Mouse (Mus musculus) megakaryocyte, embryonic 14.5 days (primary cell): Measurements from ENCODE around the gene Tmco1. TPM values are rescaled to one million over a fixed set of nuclear protein-coding genes. Genes with fewer than 3 reads are reported as not detected.

ENCODE experiments used
- H3K27me3 ChIP-seq: replicated peaks from 2 replicates; pipeline ENCODE3; 2012; ENCODE audit warnings: inconsistent platforms
- H3K36me3 ChIP-seq: replicated peaks from 2 replicates; pipeline ENCODE3; 2012; ENCODE audit warnings: low read length, inconsistent platforms, mixed read lengths
- H3K4me1 ChIP-seq: 2 replicates; pipeline ENCODE4 v1.6.1; 2012; ENCODE audit warnings: inconsistent platforms
- H3K4me3 ChIP-seq: replicated peaks from 2 replicates; pipeline ENCODE3; 2012; ENCODE audit warnings: moderate library complexity, mild to moderate bottlenecking, inconsistent platforms
- H3K9me3 ChIP-seq: 2 replicates; pipeline ENCODE4 v1.6.1; 2012; ENCODE audit warnings: inconsistent platforms
- FLI1 ChIP-seq: IDR thresholded peaks from 2 replicates; pipeline ENCODE4 v1.6.1; 2012; ENCODE audit warnings: low read length, inconsistent platforms, mixed read lengths
- GATA1 ChIP-seq: IDR thresholded peaks from 3 replicates; pipeline ENCODE4 v1.6.1; 2012; ENCODE audit warnings: mixed read lengths, low read length, inconsistent platforms, borderline replicate concordance
- polyA plus RNA-seq: library from polyadenylated mRNA; stranded (reverse); fragments of >175 nt; gene quantifications from 2 replicates; pipeline ENCODE4 v1.2.3, GENCODE M21; 2012; ENCODE audit warnings: low replicate concordance; ENCODE audit not compliant: insufficient read depth

Tmco1 gene
- polyA plus RNA-seq, 1 experiment, result 56.2 TPM

DNA sequence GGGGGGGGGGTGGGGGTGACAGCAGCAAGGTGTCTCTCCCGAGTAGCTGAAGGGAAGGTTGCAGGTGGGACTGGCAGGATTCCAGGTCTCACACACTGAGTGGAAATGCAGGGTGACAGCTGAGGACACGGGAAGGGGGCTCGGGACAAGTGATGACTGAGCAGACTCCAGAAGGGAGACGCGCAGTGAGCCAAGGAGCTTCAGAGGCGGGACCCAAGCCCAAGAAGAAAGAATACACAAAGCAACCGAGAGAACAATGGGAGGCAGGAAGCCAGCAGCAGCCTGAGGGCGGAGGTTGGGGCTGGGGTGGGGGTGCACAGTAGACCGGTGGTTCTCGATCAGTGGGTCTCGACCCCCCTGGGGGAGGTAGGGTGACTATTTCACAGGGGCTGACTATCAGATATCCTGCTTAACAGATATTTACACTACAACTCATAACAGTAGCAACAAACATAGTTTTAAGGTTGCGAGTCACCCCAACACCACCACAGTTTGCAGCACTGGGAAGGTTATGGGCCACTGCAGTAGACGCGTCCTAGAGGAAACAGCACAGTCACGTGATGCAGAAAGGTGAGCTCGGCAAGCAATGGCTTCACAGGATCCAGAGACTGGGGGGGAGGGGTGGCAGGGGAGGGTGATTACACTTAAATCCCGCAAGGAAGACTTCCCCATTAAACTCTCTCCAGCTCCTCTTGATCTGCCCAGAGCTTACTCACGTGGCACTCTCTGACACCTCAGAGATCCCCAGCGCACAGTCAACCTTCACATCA, 37.7 kb upstream of the Tmco1 start:
- peak overlapping the region; percentile 89 for H3K4me3 ChIP-seq
- H3K9me3 ChIP-seq, result no peaks in the 10 kb centered on the region
- TF ChIP-seq FLI1 (no peak), GATA1 (no peak)
- peaks cover 100% of the 10 kb centered on the region for H3K4me1 ChIP-seq
- H3K27me3 ChIP-seq, result no peaks in the 10 kb centered on the region
- H3K36me3 ChIP-seq, result peaks cover 29% of the 10 kb centered on the region

DNA sequence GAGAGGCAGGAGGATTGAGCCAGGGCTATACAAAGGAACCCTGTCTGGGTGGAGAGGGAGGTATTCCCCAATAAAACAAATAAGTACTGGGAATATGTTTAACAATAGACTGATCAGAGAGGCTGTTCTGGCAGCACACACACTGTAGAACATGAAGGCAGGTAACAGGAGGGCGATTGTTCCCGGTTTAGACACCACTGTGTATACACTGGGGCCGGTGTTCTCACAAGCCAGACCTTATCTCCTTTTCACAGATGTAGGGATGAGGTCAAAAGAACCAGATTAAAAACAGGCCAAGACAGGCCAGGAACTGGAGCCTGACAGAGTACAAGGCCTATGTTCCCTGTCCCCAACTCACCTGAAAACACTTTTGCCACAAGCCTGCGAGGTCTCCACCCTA, 36.9 kb upstream of the Tmco1 start:
- TF ChIP-seq FLI1 (no peak), GATA1 (no peak)
- H3K27me3 ChIP-seq, result no peaks in the 10 kb centered on the region
- H3K9me3 ChIP-seq, result no peaks in the 10 kb centered on the region
- H3K4me3 ChIP-seq, result peak overlapping the region; percentile 89
- H3K36me3 ChIP-seq, result peaks cover 24% of the 10 kb centered on the region
- peaks cover 97% of the 10 kb centered on the region for H3K4me1 ChIP-seq

DNA sequence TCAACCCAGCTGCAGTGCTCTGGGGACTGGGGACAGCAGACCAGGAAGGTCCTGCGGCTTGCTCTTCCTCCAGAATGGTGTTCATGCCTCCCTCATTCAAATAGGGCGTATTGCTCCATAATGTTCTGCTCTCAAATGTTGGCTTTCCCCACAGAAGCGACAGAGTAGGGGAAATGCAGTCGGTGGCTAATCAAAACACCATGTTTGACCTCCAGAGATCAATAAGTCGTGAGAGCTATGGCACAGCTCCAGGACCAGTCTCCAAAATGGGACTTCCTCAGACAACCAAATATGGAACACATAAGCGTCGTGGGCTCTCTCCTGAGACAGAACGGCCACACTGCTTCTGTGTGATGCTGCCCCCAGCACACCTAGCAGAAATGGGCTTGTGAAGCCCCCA, 36.3 kb upstream of the Tmco1 start:
- H3K27me3 ChIP-seq, result no peaks in the 10 kb centered on the region
- peaks cover 97% of the 10 kb centered on the region for H3K4me1 ChIP-seq
- H3K9me3 ChIP-seq, result no peaks in the 10 kb centered on the region
- TF ChIP-seq FLI1 (no peak), GATA1 (no peak)
- peaks cover 24% of the 10 kb centered on the region for H3K36me3 ChIP-seq
- peak overlapping the region; percentile 77 for H3K4me3 ChIP-seq

DNA sequence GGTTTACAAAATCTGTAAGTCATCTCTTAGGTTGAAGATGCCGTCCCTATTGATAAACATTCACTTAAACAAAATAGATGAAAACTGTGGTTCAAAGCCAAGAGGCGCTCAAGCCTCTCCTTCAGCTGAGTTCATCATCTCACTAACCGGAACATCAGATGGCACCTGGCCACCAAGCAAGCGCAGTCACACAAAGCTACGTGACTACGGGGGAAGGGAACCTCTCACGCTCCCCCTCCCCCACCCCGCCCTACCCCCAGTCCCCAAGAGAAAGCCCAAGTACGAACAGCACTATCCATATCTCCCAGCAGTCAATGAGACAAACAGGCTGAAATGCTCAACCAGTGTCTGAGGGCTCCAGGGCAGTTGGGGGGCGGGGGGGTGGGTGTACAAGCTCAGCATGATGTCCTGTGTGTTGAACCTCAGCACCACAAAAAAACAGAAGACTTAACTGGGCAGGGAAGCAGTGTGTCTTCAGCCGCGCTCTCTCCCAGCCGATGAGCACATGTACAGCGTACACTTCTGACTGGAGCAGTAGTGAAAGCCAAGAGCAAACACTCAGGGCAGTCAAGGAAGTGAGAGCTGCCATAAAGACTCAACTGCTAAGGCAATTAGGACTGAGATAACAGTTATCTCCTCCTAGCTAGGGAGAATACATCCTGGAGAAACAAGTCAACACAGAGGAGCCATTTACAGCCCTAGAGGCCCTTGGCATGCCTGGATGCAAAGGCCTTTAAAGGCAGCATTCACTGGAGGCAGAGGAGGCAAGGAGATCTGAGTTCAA, 34.6 kb upstream of the Tmco1 start:
- Histone ChIP-seq H3K4me1 (peaks cover 90% of the 10 kb centered on the region), H3K27me3 (no peaks in the 10 kb centered on the region), H3K9me3 (no peaks in the 10 kb centered on the region), H3K36me3 (peaks cover 22% of the 10 kb centered on the region), H3K4me3 (peak overlapping the region; percentile 84)
- no peak for TF ChIP-seq FLI1
- no peak; the same call in 2 of the 3 replicates for TF ChIP-seq GATA1

DNA sequence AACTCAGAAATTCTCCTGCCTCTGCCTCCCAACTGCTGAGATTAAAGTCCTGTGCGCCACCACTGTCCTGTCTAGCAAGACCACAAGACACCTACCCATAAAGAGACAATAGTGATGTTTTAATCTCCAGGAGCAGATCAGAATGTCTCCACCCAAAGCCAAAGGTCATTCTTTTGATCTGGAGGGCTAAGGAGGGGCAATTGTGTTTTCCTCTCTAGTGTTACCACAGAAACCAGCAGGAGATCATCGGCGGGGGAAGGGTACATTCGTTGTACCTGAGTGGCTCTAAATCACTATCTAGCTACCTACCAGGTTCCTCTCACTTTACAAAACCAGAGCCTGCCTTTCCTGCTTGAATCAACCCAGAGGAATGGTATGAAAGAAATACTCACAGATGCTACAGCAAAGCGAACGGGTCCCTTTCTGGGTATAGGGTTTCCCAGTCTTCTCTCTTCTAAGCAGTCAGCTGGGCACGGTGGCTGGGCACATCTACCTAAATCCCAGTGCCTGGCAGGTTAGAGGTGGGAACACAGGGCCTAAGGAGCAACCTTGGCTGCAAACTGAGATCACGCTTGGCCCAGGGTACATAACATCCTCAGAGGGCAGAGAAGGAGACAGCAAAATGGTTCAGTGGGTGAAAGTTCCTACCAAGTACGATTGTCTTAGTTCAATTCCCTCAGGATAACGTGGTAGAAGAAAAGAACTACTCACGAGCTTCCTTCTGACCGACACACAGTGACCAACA, 33.4 kb upstream of the Tmco1 start:
- peaks cover 90% of the 10 kb centered on the region for H3K4me1 ChIP-seq
- H3K9me3 ChIP-seq, result no peaks in the 10 kb centered on the region
- TF ChIP-seq GATA1 (no peak), FLI1 (no peak)
- H3K27me3 ChIP-seq, result no peaks in the 10 kb centered on the region
- H3K4me3 ChIP-seq, result peak overlapping the region; percentile 28
- H3K36me3 ChIP-seq, result peaks cover 31% of the 10 kb centered on the region

DNA sequence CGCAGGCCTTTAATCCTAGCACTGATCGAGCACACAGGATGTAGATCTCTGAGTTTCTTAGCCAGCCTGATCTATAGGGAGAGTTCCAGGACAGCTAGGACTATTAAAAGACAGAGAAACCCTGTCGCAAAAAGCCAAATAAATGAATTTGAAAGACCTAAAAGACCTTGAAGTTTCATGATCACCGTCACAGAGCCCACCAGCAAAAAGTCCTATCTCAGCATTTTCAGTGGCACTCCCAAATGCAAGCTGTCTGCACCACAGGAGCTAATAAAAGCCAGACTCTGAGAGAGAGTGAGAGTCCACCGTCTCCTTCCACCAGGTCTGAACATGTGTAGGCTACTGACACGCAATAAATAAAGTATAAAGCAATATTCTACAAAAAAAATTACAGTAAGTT, 29.8 kb upstream of the Tmco1 start:
- no peaks in the 10 kb centered on the region for H3K27me3 ChIP-seq
- H3K36me3 ChIP-seq, result peaks cover 37% of the 10 kb centered on the region
- peaks cover 86% of the 10 kb centered on the region for H3K4me1 ChIP-seq
- H3K4me3 ChIP-seq, result no peak overlapping the region
- no peaks in the 10 kb centered on the region for H3K9me3 ChIP-seq
- no peak for TF ChIP-seq FLI1
- TF ChIP-seq GATA1, result no peak

DNA sequence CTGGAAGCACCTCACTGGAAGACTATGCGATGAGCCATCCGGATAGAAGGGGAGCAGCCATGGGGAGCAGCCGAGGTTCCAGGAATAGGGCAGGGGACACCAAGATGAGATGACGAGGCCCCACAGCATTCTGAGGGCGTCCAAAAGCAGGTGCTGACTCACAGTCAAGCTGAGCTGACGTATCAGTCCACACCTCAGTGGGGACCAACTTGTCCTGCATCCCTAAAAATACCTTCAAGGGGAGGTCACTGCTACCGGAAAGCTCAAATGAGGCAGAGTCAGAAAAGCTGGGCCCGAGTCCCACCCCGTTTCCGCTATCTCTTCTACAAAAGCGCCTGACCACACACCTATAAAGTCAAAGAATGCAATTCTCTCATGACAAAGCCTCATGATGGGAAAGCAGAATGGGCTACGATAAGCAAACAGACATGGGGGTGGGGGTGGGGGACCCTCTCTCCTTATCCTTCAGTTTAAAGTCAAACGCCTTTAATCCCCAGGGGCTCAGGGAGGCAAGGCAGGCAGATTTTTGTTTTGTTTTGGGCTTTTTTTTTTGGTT, 28.9 kb upstream of the Tmco1 start:
- Histone ChIP-seq H3K4me3 (no peak overlapping the region), H3K9me3 (no peaks in the 10 kb centered on the region), H3K4me1 (peaks cover 77% of the 10 kb centered on the region), H3K27me3 (no peaks in the 10 kb centered on the region), H3K36me3 (peaks cover 32% of the 10 kb centered on the region)
- no peak for TF ChIP-seq FLI1
- TF ChIP-seq GATA1, result no peak

DNA sequence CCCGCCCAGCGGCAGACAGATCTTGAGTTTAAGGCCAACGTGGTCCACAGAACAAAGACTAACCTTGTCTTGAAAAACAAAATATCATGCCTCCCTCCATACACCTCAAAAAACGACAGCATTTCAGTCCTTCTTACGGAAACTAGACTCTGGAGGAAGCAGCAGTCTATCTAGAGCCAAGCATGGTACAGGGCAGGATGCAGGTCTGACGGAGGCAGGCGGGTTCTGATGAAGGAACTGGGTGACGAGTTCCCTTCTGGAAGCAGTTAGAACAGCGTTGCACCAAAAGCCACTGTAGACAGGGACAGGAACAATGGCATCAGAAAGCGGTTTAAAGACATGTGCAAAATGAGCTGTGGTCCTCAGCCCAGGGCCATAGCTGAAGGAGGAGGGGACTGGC, 28.1 kb upstream of the Tmco1 start:
- H3K4me1 ChIP-seq, result peaks cover 69% of the 10 kb centered on the region

DNA sequence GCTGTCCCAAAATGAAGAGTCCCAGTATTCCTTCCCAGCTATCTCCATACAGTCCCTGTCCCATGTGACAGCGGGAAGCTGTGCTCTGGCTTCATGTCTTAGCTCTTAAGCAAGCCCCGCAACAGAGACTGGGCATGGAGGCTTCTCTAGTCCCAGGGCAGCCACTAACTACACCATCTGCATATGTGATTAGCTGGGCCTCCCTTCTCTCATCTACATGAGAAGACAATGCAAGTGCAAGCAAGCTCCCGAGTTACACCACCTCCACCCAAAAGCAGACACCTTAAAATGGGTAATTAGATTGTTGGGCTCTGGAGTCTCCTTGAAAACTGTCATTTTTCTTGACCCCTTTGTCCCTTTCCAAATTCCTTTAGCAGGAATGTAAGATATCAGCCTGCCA, 26.1 kb upstream of the Tmco1 start:
- peaks cover 22% of the 10 kb centered on the region for H3K36me3 ChIP-seq

More for the DNA sequence above, 28.1 kb upstream of the Tmco1 start:
- Histone ChIP-seq H3K27me3 (no peaks in the 10 kb centered on the region), H3K4me3 (peak overlapping the region; percentile 34), H3K36me3 (peaks cover 26% of the 10 kb centered on the region), H3K9me3 (no peaks in the 10 kb centered on the region)
- no peak for TF ChIP-seq FLI1
- TF ChIP-seq GATA1, result no peak

More for the DNA sequence above, 26.1 kb upstream of the Tmco1 start:
- no peaks in the 10 kb centered on the region for H3K27me3 ChIP-seq
- peaks cover 70% of the 10 kb centered on the region for H3K4me1 ChIP-seq
- H3K4me3 ChIP-seq, result peak overlapping the region; percentile 98
- TF ChIP-seq FLI1 (no peak), GATA1 (no peak)
- H3K9me3 ChIP-seq, result no peaks in the 10 kb centered on the region
